Mouse (Mus musculus): ENCODE data around the gene Mobp. TPM values are rescaled to one million over a fixed set of nuclear protein-coding genes. Genes with fewer than 3 reads are reported as not detected.
A peak's percentile ranks its signal among the peaks of the same experiment; 100 is the strongest.
"Not testable (repeated sequence)": the region's sequence is repeated elsewhere in the genome, so short reads cannot be mapped to it uniquely, and the experiment has no call there.

Mobp gene
- 0.85 and 1.2 TPM in 2 replicates for polyA plus RNA-seq (2012; rRNA removed)

DNA sequence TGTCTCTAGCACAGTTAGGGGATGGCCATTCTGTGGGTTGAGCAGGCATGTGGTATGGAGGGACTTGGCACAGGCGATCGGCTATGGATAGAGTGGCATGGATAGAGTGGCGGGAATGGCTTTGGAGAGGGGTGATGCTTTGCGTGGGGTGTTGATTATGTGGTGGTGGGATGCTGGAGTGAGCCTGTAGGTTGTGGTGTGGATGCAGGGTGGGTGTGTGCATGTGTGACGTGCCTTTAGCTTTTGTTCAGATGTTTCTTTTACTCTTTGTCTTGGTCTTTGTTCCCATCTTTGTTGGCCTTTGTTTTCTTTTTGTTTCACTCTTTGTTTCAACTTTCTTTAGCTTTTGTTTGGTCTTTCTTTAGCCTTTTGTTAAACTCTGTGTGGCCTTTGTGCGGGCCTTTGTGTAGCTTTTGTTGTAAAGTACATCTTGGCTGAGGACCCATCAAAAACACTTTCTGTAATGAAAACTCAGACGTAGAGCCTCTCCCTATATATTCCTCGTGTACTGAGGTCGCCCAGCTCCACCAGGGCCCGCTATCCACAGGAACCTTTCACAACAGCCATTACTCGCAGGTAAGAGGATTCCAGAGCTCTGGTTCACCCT is at the start of gene Mobp:
TSS of gene Mobp (plus strand) at position 486 of the 607 bp plus-strand sequence.
- no peak for DNase-seq (ENCODE audit: low spot score)

DNA sequence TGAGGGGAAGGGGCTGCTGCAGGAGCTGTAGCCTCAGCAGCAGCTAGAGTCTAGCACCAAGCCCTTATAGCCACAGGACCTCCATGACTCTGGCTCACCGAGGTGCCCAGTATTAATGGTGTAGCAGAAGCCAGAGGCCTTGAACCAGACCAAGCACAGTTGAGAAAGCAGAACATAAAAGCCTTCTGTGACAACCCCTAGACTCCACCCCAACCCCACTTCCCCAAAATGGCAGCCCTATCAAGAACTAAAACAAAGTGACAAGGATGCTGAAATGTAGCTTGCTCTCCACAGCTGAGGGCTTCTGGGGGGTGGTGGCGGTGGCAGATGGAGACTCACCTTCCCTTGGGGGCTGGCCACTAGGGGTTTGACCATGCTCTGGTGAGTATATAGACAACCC is 48.3 kb upstream of the Mobp start:
- DNase-seq (ENCODE audit: low spot score) = no peak

DNA sequence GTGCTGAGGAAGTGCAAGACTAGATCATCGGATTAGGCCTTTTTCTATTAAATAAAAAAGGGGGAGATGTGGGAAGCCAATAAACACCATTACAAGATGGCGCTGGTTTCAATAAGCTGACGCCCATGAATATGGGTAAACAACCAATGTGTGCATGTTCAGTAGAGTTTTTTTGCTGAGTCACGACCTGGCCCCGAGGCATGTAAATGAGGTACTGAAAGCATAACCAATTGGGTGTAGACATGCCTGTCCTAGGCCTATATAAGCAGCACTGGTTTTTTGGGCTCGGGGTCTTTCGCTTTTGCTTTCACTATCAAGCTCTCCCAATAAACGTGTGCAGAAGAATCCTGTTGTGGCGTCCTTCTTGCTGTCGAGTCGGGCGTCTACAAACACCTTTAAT is 40.6 kb upstream of the Mobp start:
- DNase-seq (ENCODE audit: low spot score) = not testable (repeated sequence)

DNA sequence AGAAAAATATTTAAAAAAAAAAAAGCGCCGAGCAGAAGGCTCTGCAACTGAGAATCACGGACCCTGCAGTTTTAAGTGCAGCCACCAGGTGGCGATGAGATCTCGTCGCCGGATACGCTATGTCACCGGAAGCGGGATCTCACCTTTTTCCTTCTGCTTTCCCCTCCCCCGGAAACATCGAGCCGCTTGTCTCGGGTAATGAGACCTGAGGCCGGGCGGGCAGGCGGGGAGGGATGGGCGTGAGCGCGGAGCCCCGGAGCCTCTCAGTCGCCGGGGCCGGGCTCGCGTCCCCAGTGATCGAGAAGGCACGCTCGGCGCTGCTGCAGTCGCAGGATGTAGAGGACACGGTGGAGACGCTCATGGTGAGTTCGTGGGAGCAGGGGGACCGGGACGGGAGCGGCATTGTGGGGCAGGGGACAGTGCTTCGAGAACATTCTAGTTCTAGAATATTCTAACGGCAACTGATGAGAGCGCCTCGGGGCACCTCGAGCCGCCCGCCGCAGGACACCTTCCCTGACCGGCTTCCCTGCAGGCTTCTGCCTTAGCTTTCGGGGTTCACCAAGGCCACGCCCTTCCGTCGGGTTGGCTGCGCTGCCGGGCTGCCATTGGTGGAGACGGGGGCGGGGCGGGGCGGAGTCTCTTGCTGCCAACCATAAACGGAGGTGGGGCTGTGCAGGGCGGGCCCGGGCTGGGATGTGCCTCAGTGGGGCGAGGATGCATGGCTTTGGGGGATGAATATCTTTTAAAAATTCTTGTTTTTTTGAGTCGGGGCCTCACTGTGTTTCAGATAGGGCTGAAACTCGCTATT is 39.1 kb upstream of the Mobp start, which contains the start of gene Slc25a38:
TSS of gene Slc25a38 (plus strand) at position 164 of the 808 bp plus-strand sequence.
- peak; percentile 82 for DNase-seq (ENCODE audit: low spot score)

DNA sequence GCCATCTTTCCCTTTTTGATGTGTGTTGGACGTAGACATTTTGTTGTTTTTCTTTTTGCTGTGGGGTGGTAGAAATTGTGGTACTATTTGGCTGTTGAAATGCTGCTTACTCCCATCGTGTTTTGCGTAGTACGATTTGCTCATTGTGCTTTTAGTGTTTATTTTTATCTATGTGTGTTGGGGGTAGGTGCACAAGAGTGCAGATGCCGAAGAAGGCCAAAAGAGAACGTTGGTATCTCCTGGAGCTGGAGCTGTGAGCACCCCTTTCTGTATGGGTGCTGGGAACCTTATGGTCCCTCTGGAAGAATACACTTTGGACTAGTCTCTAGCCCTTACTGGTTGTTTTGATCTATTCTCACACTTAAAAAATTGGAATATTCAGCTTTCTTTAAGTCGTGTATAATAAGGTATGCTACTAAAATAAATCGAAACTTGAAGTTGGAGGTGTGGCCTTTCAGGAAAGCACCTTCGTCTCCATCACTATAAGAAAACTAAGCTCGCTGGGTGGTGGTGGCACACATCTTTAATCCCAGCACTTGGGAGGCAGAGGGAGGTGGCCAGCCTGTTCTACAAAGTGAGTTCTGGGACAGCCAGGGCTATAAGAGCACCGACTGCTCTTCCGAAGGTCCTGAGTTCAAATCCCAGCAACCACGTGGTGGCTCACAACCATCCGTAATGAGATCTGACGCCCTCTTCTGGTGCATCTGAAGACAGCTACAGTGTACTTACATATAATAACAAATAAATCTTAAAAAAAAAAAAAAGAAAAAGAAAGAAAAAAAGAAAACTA is 38.2 kb upstream of the Mobp start:
- DNase-seq (ENCODE audit: low spot score) = no peak

DNA sequence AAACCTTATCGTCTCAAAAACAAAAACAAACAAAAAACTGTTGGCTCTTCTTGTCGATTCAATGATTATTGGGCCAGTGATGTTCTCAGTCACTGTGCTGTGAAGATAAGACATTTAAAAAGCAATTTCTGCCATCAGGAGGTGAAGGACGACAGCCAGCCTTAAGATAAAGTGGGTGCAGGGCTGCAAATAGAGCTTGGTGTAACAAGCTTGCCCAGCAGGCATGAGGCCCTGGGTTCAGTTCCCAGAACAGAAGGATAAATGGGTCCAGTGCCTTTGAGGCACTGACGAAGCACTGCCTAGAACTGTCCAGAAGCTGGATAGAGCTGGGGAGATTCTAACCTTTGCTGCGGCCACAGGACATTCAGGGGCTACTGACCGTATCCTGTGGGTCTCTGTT is 37.0 kb upstream of the Mobp start:
- no peak for DNase-seq (ENCODE audit: low spot score)

DNA sequence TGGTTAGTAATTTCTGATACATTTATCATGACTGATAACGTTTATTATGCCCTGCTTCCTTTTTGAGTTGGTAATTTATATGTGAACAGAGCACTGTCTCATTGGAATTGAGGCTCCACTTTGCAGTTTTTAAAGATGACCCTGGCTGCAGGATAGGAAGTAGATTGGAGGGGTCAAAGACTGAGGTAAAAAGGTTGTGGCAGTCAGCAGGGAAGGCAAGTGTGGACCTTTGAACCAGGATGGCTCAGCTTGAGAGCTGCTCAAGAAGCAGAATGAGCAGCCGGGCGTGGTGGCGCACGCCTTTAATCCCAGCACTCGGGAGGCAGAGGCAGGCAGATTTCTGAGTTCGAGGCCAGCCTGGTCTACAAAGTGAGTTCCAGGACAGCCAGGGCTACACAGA is 36.1 kb upstream of the Mobp start:
- no peak for DNase-seq (ENCODE audit: low spot score)

DNA sequence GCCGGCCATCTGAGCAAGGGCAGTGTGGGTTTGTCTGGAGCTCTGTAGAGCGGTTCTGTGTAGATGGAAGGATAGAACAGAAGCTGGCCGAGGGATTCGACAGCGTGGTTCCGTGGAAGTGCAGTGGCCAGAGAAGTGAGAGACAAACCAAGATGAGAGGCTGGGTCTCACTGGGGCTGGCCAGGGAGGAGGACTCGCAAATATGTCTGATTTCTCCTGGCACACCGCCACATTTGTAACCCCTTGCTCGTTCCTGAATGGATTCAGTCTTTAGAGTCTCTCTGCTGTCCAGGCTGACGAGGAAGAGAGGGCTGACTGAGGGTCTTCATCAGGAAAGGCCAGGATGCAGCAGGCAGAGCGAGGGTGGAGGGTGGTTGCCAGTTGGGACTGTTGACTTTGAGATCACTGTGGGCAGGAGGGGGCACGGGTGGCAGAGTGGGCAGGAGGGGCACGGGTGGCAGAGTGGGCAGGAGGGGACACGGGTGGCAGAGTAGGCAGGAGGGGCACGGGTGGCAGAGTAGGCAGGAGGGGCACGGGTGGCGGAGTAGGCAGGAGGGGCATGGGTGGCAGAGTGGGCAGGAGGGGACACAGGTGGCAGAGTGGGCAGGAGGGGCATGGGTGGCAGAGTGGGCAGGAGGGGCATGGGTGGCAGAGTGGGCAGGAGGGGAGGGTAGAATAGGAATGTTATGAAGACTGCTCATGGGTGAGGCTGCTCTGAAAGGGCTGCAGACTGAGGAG is 35.3 kb upstream of the Mobp start:
- DNase-seq (ENCODE audit: low spot score) = no peak

DNA sequence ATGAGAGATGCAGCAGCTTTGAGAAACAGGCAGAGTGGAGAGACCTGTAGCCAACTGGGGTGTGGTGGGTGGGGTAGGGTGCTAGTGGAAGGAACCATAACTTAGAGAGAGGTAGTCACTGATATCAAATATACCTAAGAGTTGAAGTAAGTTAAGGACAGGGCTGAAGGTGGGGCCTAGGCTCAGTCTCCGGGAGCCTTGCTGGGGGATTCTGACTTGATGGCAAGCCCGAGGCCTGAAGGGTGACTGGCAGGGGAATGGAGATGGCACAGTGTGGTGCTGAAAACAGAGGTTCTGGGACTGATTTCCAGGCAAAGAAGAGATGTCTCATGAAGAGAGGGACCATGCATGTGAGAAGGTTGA is 34.7 kb upstream of the Mobp start:
- no peak for DNase-seq (ENCODE audit: low spot score)

DNA sequence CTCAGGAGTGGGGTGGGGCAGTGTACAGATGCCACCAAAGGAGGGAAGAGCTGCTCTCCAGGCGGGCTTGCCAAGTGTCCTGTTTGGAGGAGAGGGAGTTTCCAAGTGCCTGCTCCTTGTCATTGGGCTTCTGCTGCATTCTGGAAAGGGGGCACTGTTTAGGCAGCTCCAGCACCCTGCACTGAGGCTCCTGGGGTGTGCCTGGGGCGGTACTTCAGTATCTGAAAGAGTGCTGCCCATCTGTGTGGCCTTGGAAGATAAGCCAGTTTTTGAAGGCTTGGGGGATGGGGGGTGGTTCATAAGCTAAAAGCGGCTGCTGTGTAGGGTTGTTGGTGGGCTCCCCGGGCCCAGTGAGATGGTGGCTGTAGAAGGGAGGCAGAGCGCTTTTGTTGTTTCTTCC is 33.9 kb upstream of the Mobp start:
- no peak for DNase-seq (ENCODE audit: low spot score)

DNA sequence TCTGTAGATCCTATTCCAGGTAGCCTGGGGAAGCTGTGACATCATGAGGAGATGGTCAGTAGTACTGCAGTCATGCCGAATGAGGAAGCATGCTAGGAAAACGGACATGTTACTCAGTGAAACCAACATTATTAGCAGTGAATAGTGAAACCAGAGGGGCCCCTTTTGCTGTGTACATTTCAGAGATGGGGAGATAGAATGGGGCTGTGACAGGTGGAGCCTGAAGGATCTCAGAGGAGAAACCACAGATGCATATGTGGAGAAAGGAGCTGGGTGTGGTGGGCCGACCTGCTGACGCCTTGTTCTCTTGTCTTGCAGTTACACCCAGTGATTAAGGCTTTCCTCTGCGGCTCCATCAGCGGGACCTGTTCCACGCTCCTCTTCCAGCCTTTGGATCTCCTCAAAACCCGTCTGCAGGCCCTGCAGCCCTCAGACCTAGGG is 33.3 kb upstream of the Mobp start:
- DNase-seq (ENCODE audit: low spot score) = no peak

DNA sequence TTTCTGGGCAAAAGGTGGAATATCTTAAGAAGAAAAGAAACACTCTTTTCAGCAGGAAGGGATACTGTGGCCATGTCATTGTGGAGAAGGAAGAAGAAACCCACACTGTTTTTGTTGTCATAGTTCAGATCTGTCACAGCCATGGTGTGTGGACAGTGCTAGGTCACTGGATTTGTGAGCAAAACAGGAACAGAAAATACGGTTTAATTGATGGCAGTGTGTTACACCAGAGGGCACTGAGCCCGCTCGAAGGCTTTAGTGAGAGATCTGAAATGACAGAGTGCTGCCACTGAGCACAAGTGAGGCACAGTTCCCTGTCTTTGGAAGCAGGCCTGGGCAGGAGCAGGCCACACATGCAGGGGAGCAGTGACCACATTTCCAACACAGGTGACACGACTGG is 31.3 kb upstream of the Mobp start:
- no peak for DNase-seq (ENCODE audit: low spot score)

DNA sequence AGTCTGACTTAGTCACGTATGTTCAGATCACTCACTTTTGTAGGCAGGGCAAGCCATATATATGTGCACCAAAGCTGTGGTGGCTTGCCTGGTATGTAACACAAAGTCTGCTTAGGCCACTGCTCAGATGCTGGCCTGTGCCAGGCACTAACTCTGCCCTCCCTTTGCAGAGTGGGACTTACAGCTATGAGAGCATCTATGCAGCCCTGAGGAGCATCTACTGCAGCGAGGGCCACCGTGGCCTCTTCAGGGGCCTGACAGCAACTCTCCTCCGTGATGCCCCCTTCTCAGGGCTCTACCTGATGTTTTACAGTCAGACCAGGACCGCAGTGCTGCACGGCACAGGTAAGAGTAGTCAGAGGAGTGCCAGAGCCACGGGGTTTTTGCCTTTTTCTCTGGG is 29.0 kb upstream of the Mobp start:
- DNase-seq (ENCODE audit: low spot score) = no peak

DNA sequence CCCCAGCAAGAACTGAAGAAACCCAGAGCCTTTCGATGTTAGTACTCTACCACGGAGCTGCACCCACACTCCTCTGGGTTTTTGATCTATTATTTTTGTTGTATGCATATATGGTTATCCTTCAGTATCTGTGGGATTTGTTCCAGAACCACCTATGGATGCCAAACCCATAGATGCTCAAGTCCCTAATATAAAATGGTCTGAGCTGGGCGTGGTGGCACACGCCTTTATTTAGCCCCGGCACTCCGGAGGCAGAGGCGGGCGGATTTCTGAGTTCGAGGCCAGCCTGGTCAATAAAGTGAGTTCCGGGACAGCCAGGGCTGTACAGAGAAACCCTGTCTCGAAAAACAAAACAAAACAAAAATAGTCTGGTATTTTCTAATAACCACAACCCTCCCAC is 22.6 kb upstream of the Mobp start:
- no peak for DNase-seq (ENCODE audit: low spot score)

DNA sequence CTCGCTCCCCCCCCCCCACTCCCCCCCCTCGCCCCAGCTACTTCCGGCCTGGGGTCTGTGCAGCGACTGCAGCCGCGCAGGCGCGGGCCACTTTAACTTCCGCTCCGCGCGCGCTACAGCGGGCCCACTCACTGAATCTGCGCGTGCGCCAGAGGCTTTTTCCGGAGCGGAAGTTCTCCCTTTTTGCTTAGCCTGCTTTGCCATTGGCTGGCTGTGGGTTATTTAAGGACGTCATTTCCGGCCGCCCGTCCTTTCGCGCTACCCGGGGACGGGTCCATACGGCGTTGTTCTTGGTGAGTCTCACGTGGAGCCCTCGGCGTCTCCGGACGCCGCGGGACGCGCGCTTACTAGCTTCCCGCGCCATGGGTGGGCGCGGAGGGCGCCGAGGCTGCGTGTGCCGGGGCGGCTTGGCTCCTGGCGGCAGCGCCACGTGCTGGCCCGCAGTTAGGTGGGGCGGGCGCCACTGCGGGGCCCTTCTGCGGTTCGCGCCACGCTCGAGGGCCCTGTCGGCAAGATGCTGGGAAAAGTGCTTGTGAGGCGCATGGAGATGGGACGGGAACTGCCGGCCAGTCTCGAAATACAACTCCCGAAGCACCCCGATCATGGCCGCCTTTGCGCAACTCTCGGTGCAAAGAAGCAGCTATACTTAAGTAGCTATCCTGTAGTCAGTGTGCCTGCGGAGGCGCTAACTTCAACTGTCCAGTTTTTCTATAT is 21.8 kb upstream of the Mobp start, which contains the start of gene Rpsa:
TSS of gene Rpsa (plus strand) at position 152 of the 714 bp plus-strand sequence.
- DNase-seq (ENCODE audit: low spot score) = peak; percentile 84

DNA sequence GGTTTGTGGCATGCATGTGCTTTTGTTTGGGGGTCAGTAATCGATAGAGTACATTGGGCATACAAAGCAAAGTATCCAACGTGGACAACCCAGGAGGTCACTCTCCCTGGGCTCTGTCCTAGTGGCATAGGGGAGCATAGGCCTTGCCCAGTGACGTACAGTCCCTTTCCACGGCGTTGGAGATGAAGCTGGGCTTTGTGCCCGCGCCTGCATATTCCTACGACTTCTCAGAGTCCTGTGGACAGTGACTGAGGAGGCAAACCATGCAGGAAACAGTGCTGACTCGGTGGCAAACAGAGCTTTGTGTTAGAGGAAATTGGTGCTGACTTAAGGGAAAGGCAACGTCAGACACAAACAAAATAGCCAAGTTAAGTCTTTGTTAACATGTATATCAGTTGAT is 20.2 kb upstream of the Mobp start:
- no peak for DNase-seq (ENCODE audit: low spot score)

DNA sequence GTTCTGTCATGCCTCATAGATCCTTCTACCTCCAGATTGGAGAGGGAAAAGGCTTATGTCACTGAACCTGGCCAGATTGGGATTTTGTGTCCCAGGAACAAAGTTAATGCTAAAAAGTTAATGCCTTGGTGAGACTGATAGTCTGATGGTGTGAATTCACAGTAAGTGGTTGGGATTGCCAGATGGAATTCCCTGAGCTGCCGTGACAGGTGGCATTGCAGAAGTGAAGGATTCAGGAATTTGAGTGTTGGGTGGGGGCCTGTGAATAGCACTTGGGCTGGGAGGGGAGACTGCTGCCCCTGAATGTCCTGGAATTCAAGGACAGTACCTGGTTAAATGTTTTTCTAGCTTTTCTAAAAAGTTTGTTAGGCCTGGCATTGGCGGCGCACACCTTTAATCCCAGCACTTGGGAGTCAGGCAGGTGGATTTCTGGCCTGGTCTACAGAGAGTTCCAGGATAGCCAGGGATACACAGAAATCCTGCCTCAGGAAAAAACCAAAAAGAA is 17.7 kb upstream of the Mobp start:
- no peak for DNase-seq (ENCODE audit: low spot score)

DNA sequence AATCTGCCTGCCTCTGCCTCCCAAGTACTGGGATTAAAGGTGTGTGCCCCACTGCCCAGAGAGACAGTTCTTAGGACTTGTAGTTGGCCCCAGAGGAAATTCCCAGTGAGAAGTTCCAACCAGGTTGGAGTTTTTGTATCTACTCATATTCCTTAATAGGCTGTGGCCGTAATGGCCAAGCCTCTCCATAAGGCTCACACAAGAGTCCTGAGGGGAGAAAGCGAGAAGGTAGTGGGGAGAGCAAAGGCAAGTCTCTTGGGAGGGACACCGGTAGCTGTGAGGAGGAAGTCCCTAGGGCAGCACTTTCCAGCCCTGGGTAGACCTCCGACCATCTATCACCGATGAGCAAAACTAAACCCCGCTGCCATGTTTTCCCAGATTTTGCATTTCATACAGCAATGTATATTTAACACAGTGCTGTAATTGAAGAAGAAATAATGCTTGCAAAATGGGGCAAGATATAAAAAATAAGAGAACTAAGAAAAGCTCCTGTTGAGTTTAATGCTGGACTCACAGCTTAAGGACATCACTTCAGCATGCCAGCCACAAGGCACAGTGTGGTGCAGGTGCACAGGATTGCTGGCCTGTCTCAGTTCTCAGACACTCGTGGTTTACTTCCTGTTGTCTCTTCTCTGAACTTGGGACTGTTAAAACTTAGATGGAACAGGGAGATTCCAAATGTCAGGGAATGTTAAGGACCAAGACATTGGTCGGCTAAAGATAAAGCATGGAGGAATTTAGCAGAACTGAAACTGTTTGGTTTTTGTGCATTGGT is 16.3 kb upstream of the Mobp start:
- DNase-seq (ENCODE audit: low spot score) = no peak

DNA sequence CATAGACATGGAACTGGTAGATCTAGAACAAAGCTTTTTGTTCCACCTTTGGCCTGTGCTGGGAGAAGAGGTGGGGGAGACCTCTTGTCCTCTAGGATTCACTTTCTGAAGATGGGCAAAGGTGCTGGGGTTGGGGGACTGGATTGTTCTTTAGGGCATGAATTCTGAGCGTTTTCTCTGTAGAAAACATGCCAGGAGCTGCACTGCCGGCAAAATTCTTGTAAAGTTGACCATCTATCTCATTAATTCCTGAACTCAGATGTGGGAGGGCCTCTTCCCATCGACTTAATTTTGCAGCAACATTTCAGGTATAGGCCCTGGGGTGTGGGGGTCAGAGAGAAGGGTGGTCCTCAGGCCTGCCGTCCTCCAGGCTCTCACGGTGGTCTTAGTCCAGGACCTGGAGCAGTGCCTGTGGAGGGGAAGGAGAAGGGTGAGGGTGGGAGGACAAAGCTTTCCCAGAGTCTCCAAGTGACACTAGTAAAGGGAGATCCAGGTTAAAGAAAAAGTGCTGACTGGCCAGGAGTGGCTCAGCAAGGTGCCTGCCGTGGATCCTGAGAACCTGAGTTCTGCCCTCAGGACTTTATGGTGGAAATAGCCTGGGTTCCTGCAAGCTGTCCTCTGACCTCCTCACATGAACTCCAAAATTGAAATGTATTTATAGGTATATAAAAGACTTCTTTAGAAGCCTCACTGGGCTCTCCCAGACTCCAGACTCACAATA is 15.6 kb upstream of the Mobp start:
- no peak for DNase-seq (ENCODE audit: low spot score)
